Mouse (Mus musculus): ENCODE results near the gene Rps6kc1. TPM values are rescaled to one million over a fixed set of nuclear protein-coding genes. Genes with fewer than 3 reads are reported as not detected.

Rps6kc1 gene
- polyA plus RNA-seq, 1 experiment from 2014 or later: 13.6 TPM

- 0 out of 2 replicates have a peak, but pooled peaks have one; percentile 43 for ATAC-seq (ENCODE audit: low FRiP score, low TSS enrichment)
- Histone ChIP-seq H3K9me3 (ENCODE audit: control insufficient read depth, low read length) (no peaks in the 10 kb centered on the region), H3K4me2 (replicated peaks; ENCODE audit: low read depth, low read length) (no peak overlapping the region), H3K36me3 (ENCODE audit: control insufficient read depth, insufficient read depth, low read length) (no peaks in the 10 kb centered on the region), H3K27me3 (ENCODE audit: control insufficient read depth, insufficient read depth, low read length) (no peaks in the 10 kb centered on the region), H3K27ac (ENCODE audit: low read depth, low read length) (no peak overlapping the region), H3K4me1 (ENCODE audit: control insufficient read depth, insufficient read depth, low read length) (0 out of 2 replicates have a peak, but pooled peaks cover 4% of the 10 kb centered on the region), H3K4me3 (ENCODE audit: low read length) (no peak overlapping the region), H3K9ac (ENCODE audit: low read depth, low read length) (no peak overlapping the region)
- 30% methylated on average over 6 of the region's 6 CpGs for WGBS
These were observed 214.0 kb downstream of the Rps6kc1 start for GRCm38 (mm10) chr1:190697576-190697975.

DNA sequence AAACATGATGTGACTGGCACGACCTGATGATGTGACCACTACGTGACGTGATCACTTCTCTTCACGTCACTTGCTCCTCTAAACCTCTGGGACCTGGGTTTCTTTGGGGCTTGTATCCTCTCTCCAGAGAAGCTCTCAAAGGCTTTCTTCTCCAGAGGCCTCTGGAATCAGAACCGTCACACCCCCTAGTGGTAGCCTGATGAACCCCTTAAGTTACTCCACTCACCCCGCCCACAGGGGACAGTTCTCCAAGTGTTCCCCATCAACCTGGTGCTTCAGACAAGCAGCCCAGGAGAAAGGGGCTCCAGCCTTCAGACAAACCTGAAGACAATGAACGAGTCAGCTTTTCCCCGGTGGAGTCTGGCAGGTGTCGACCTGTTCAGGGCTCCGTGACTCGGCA is 216.0 kb downstream of the Rps6kc1 start:
- H3K9me3 ChIP-seq (ENCODE audit: control insufficient read depth, low read length): no peaks in the 10 kb centered on the region
- H3K4me3 ChIP-seq (ENCODE audit: low read length): no peak overlapping the region
- no peak overlapping the region for H3K4me2 ChIP-seq (replicated peaks; ENCODE audit: low read depth, low read length)
- H3K27ac ChIP-seq (ENCODE audit: low read depth, low read length): no peak overlapping the region
- H3K27me3 ChIP-seq (ENCODE audit: control insufficient read depth, insufficient read depth, low read length): no peaks in the 10 kb centered on the region
- no peak for ATAC-seq (ENCODE audit: low FRiP score, low TSS enrichment)
- WGBS: 66% methylated on average over 11 of the region's 11 CpGs
- no peaks in the 10 kb centered on the region for H3K36me3 ChIP-seq (ENCODE audit: control insufficient read depth, insufficient read depth, low read length)
- 0 out of 2 replicates have a peak, but pooled peaks cover 4% of the 10 kb centered on the region for H3K4me1 ChIP-seq (ENCODE audit: control insufficient read depth, insufficient read depth, low read length)
- H3K9ac ChIP-seq (ENCODE audit: low read depth, low read length): no peak overlapping the region

DNA sequence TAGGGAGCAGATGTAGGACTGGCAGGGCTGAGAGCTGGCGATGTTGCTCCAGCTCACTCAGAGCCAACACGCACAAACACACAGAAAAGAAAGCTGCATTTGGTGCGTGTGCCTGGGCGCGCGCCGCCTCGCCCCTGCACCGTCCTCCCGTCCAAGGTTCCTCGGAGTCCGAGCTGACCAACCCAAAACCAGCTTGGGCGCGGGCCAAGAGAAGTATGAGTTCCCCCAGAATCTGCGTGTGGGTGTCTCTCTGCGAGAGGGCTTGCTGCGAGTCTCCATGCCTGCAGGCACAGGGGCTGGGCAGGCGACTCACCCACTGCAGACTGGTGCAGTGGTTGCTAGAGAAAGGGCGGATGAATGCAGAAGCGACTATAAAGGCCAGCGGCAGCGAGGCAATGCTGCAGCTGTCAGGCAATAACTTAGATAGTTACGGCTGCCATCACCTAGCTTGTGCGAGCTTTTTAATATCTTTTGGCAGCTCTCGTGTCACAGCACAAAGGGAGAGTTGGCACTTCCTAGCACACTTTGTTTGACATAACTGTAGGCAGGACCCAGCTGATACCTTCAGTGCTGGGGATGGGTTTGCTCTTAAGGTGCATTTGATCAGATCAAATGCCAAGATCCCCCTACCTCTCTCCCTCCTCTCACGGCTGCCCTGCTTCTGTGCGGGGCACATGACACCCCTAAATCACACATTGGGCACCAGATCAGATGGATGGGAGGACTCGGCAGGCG is 220.9 kb downstream of the Rps6kc1 start:
- H3K4me2 ChIP-seq (replicated peaks; ENCODE audit: low read depth, low read length): no peak overlapping the region
- H3K9me3 ChIP-seq (ENCODE audit: control insufficient read depth, low read length): no peaks in the 10 kb centered on the region
- H3K36me3 ChIP-seq (ENCODE audit: control insufficient read depth, insufficient read depth, low read length): no peaks in the 10 kb centered on the region
- no peak overlapping the region for H3K27ac ChIP-seq (ENCODE audit: low read depth, low read length)
- WGBS: 67% methylated on average over 29 of the region's 29 CpGs
- no peaks in the 10 kb centered on the region for H3K27me3 ChIP-seq (ENCODE audit: control insufficient read depth, insufficient read depth, low read length)
- 0 out of 2 replicates have a peak, but pooled peaks cover 4% of the 10 kb centered on the region for H3K4me1 ChIP-seq (ENCODE audit: control insufficient read depth, insufficient read depth, low read length)
- H3K4me3 ChIP-seq (ENCODE audit: low read length): no peak overlapping the region
- H3K9ac ChIP-seq (ENCODE audit: low read depth, low read length): no peak overlapping the region
- no peak for ATAC-seq (ENCODE audit: low FRiP score, low TSS enrichment)

GRCm38 (mm10) chr1:190683060-190683459 is 228.5 kb downstream of the Rps6kc1 start:
- no peak overlapping the region for H3K4me3 ChIP-seq (ENCODE audit: low read length)
- H3K9me3 ChIP-seq (ENCODE audit: control insufficient read depth, low read length): no peaks in the 10 kb centered on the region
- WGBS: 97% methylated on average over 7 of the region's 7 CpGs
- no peak overlapping the region for H3K4me2 ChIP-seq (replicated peaks; ENCODE audit: low read depth, low read length)
- no peaks in the 10 kb centered on the region for H3K4me1 ChIP-seq (ENCODE audit: control insufficient read depth, insufficient read depth, low read length)
- H3K27ac ChIP-seq (ENCODE audit: low read depth, low read length): no peak overlapping the region
- no peaks in the 10 kb centered on the region; the same call in 1 of the 2 replicates for H3K27me3 ChIP-seq (ENCODE audit: control insufficient read depth, insufficient read depth, low read length)
- ATAC-seq (ENCODE audit: low FRiP score, low TSS enrichment): no peak
- H3K9ac ChIP-seq (ENCODE audit: low read depth, low read length): no peak overlapping the region
- H3K36me3 ChIP-seq (ENCODE audit: control insufficient read depth, insufficient read depth, low read length): no peaks in the 10 kb centered on the region

DNA sequence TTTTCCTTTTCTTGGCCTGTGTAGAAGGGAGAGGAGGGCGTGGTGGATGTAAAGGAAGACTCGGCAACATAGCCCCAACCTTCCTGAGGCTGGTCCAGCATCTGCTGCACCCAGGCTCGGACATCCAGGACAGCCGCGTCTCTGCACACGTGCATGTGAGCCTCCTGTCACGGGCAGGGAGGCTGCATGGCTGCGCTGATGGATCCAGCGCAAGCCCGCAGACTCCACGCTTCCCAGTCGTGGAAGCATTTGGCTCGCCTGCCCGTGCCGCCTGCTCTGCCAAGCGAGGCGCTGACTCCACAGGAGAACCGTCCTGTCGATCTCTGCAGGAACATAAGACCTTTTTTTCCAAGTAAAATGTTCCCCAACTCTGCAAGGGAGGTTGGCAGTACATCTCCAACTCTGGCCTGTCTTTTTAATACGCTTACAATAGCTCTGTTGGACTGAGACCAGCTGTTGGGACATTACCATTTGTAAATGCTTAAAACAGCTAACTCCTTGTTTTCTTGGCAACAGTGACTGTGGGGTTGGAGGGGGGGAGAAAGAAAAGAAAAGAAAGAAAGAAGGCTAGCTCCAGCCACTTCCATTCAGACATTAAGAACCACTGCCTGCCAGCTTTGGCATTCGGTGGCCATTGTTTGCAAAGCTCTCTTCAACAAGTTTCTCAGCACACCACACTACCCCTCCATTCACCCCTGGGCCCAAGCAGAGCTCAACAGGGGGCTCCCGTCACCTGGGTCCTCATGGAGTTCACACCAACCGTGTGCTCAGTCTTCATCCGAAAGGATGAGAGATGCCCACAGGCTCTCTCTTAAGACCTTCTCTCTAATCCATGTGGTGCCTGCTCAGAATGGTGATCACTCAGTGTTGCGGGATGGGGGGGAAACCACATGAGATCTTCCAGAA is 229.3 kb downstream of the Rps6kc1 start:
- no peak overlapping the region for H3K27ac ChIP-seq (ENCODE audit: low read depth, low read length)

DNA sequence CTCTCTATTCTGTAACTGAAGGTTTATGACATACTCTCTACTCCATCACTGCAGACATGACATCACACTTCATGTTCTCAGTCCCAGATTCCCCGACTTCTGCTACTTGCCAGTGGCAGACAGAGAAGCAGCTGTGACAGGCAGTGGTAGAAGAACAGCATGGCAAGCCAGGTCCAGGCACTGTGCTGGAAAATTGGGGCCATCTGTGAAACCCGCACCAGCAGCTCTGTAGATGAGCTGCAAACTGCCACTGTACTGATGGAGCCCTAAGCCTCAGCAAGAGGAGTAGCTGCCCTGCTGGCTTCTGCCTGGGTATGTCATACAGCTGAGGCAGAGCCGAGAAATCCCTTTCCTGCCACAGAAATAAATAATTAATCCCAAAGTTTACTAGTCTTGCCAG is 236.1 kb downstream of the Rps6kc1 start:
- no peaks in the 10 kb centered on the region for H3K27me3 ChIP-seq (ENCODE audit: control insufficient read depth, insufficient read depth, low read length)
- ATAC-seq (ENCODE audit: low FRiP score, low TSS enrichment): no peak
- no peaks in the 10 kb centered on the region for H3K4me1 ChIP-seq (ENCODE audit: control insufficient read depth, insufficient read depth, low read length)
- no peak overlapping the region for H3K4me3 ChIP-seq (ENCODE audit: low read length)
- no peak overlapping the region for H3K9ac ChIP-seq (ENCODE audit: low read depth, low read length)
- no peaks in the 10 kb centered on the region for H3K9me3 ChIP-seq (ENCODE audit: control insufficient read depth, low read length)
- H3K27ac ChIP-seq (ENCODE audit: low read depth, low read length): no peak overlapping the region
- no peak overlapping the region for H3K4me2 ChIP-seq (replicated peaks; ENCODE audit: low read depth, low read length)
- WGBS: 91% methylated on average over 3 of the region's 3 CpGs
- H3K36me3 ChIP-seq (ENCODE audit: control insufficient read depth, insufficient read depth, low read length): no peaks in the 10 kb centered on the region

More for the DNA sequence above, 229.3 kb downstream of the Rps6kc1 start:
- ATAC-seq (ENCODE audit: low FRiP score, low TSS enrichment): peak; percentile 60
- Histone ChIP-seq H3K4me3 (ENCODE audit: low read length) (no peak overlapping the region), H3K36me3 (ENCODE audit: control insufficient read depth, insufficient read depth, low read length) (no peaks in the 10 kb centered on the region), H3K9me3 (ENCODE audit: control insufficient read depth, low read length) (no peaks in the 10 kb centered on the region), H3K27me3 (ENCODE audit: control insufficient read depth, insufficient read depth, low read length) (no peaks in the 10 kb centered on the region; the same call in 1 of the 2 replicates), H3K4me2 (replicated peaks; ENCODE audit: low read depth, low read length) (peak overlapping the region; percentile 25; the same call in 1 of the 2 replicates), H3K4me1 (ENCODE audit: control insufficient read depth, insufficient read depth, low read length) (no peaks in the 10 kb centered on the region), H3K9ac (ENCODE audit: low read depth, low read length) (no peak overlapping the region)
- WGBS: 55% methylated on average over 25 of the region's 25 CpGs

DNA sequence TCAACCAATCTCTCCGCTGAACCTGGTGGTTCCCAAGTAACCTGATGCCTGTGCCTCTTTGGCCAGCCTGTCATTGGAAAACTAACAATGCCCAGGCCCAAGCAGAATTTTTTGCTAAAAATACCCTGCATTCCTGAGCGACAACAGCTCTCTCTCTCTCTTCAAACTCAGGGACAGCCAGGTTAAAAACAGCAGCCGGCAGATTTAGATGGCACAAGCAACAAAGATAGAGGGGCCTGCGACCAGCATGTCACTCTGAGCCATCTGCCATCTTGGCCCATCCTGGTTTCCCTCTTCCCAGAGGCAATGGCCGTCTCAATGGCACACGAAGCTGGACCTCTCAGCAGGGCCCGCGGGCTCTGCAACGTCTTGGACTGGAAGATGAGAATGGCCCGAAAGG is 242.5 kb downstream of the Rps6kc1 start:
- WGBS: 70% methylated on average over 10 of the region's 10 CpGs
- Histone ChIP-seq H3K4me3 (ENCODE audit: low read length) (no peak overlapping the region), H3K9ac (ENCODE audit: low read depth, low read length) (no peak overlapping the region), H3K4me1 (ENCODE audit: control insufficient read depth, insufficient read depth, low read length) (peaks cover 6% of the 10 kb centered on the region; the same call in 1 of the 2 replicates), H3K9me3 (ENCODE audit: control insufficient read depth, low read length) (no peaks in the 10 kb centered on the region), H3K27ac (ENCODE audit: low read depth, low read length) (no peak overlapping the region), H3K4me2 (replicated peaks; ENCODE audit: low read depth, low read length) (no peak overlapping the region), H3K27me3 (ENCODE audit: control insufficient read depth, insufficient read depth, low read length) (0 out of 2 replicates have a peak, but pooled peaks cover 4% of the 10 kb centered on the region), H3K36me3 (ENCODE audit: control insufficient read depth, insufficient read depth, low read length) (no peaks in the 10 kb centered on the region)
- ATAC-seq (ENCODE audit: low FRiP score, low TSS enrichment): no peak

DNA sequence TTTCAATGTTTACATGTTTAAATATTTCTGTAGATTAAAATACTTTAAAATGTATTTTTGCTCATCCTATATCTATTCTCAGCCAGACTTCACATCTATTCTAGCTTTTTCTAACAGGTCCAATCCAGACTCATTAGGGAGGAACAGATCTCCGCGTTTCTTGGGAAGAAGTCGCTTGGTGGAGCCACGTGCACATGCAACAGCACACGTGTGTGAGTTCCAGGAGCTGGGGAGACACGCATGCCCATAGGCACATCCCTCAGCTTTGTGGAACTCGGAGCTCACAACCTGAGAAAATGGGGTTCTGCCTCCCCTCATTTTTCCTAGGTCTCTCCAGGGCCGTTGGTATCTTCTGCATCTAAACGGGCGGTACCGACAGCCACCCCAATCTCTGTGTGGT is 243.7 kb downstream of the Rps6kc1 start:
- Histone ChIP-seq H3K4me3 (ENCODE audit: low read length) (no peak overlapping the region), H3K27me3 (ENCODE audit: control insufficient read depth, insufficient read depth, low read length) (0 out of 2 replicates have a peak, but pooled peaks cover 4% of the 10 kb centered on the region), H3K4me1 (ENCODE audit: control insufficient read depth, insufficient read depth, low read length) (peaks cover 6% of the 10 kb centered on the region; the same call in 1 of the 2 replicates), H3K27ac (ENCODE audit: low read depth, low read length) (no peak overlapping the region), H3K9me3 (ENCODE audit: control insufficient read depth, low read length) (no peaks in the 10 kb centered on the region), H3K36me3 (ENCODE audit: control insufficient read depth, insufficient read depth, low read length) (no peaks in the 10 kb centered on the region), H3K4me2 (replicated peaks; ENCODE audit: low read depth, low read length) (no peak overlapping the region), H3K9ac (ENCODE audit: low read depth, low read length) (no peak overlapping the region)
- no peak for ATAC-seq (ENCODE audit: low FRiP score, low TSS enrichment)
- WGBS: 96% methylated on average over 11 of the region's 11 CpGs

Data from kidney, embryonic 14.5 days (tissue).